Mouse (Mus musculus) hindbrain, embryonic 10.5 days (tissue): ENCODE measurements around the gene Mutyh. TPM values are rescaled to one million over a fixed set of nuclear protein-coding genes. Genes with fewer than 3 reads are reported as not detected.
"Not testable (repeated sequence)": the region's sequence is repeated elsewhere in the genome, so short reads cannot be mapped to it uniquely, and the experiment has no call there.

ENCODE experiments used
- DNase-seq: peaks from one replicate; pipeline ENCODE4 v3.0.0-alpha.2; 2017; ENCODE audit warnings: low spot score
- H3K27ac ChIP-seq: fragments of 300-500 bp; sonication (generic); 2 replicates; pipeline ENCODE4 v1.5.1; 2016; ENCODE audit warnings: mild to moderate bottlenecking, moderate library complexity
- H3K27me3 ChIP-seq: fragments of 300-500 bp; sonication (generic); 2 replicates; pipeline ENCODE4 v1.6.1; 2016; ENCODE audit warnings: mild to moderate bottlenecking; ENCODE audit not compliant: poor library complexity, insufficient read depth, severe bottlenecking
- H3K36me3 ChIP-seq: fragments of 300-500 bp; sonication (generic); 2 replicates; pipeline ENCODE4 v1.6.1; 2016; ENCODE audit warnings: mild to moderate bottlenecking, moderate library complexity
- H3K4me1 ChIP-seq: fragments of 300-500 bp; sonication (generic); replicated peaks from 2 replicates; pipeline ENCODE4 v1.6.1; 2016; ENCODE audit warnings: mild to moderate bottlenecking
- H3K4me3 ChIP-seq: fragments of 300-500 bp; sonication (generic); 2 replicates; pipeline ENCODE4 v1.5.1; 2016; ENCODE audit warnings: mild to moderate bottlenecking, moderate library complexity
- H3K9me3 ChIP-seq: fragments of 300-500 bp; sonication (generic); 2 replicates; pipeline ENCODE4 v1.6.1; 2016; ENCODE audit warnings: mild to moderate bottlenecking, moderate library complexity
- WGBS: fragments of 180-500 bp; shearing (Covaris S2); methylation state at CpG from one replicate; pipeline ENCODE4 v1.1.7; 2016; 5-methylcytosine and 5-hydroxymethylcytosine counted together
- polyA plus RNA-seq: library from polyadenylated mRNA; unstranded; fragments of >200 nt; fragmentation: Nextera tagmentation; extraction: Ambion mirVana; gene quantifications from 2 replicates; pipeline ENCODE4 v1.2.1, GENCODE M21; 2016

The Mutyh gene
- polyA plus RNA-seq, 1 experiment from 2014 or later: 23.1 TPM

GRCm38 (mm10) chr4:116829364-116830069 lies 22.0 kb downstream of the Mutyh start:
- 45% methylated on average over 6 of the region's 6 CpGs for WGBS
- Histone ChIP-seq H3K27ac (peak overlapping the region; percentile 81), H3K4me3 (no peak overlapping the region), H3K9me3 (no peaks in the 10 kb centered on the region), H3K27me3 (no peaks in the 10 kb centered on the region), H3K36me3 (no peaks in the 10 kb centered on the region), H3K4me1 (peaks cover 34% of the 10 kb centered on the region)
- DNase-seq: no peak

- WGBS: 11% methylated on average over 6 of the region's 6 CpGs
- peak; percentile 50 for DNase-seq
- Histone ChIP-seq H3K4me3 (no peak overlapping the region), H3K36me3 (no peaks in the 10 kb centered on the region), H3K9me3 (no peaks in the 10 kb centered on the region), H3K4me1 (peaks cover 30% of the 10 kb centered on the region), H3K27ac (peak overlapping the region; percentile 81), H3K27me3 (no peaks in the 10 kb centered on the region)
These were observed 22.5 kb downstream of the Mutyh start for GRCm38 (mm10) chr4:116830070-116830368.

- DNase-seq: peak; percentile 41
- Histone ChIP-seq H3K27ac (peak overlapping the region; percentile 23; the same call in 1 of the 2 replicates), H3K36me3 (no peaks in the 10 kb centered on the region), H3K4me1 (peaks cover 19% of the 10 kb centered on the region), H3K27me3 (peaks cover 21% of the 10 kb centered on the region), H3K9me3 (no peaks in the 10 kb centered on the region), H3K4me3 (no peak overlapping the region)
- WGBS: 14% methylated on average over 2 of the region's 2 CpGs
These were observed 31.5 kb downstream of the Mutyh start for GRCm38 (mm10) chr4:116838999-116839398.

- not testable (repeated sequence) for H3K9me3 ChIP-seq, H3K36me3 ChIP-seq, DNase-seq, H3K27ac ChIP-seq
- peaks cover 21% of the 10 kb centered on the region for H3K27me3 ChIP-seq
- WGBS: 35% methylated on average over 27 of the region's 29 CpGs
- H3K4me3 ChIP-seq: peak overlapping the region; percentile 25
- H3K4me1 ChIP-seq: peaks cover 19% of the 10 kb centered on the region
These were observed 32.6 kb downstream of the Mutyh start for GRCm38 (mm10) chr4:116840096-116840495.

GRCm38 (mm10) chr4:116840841-116841240 lies 33.3 kb downstream of the Mutyh start:
- no peaks in the 10 kb centered on the region for H3K9me3 ChIP-seq
- no peaks in the 10 kb centered on the region for H3K36me3 ChIP-seq
- peaks cover 19% of the 10 kb centered on the region for H3K4me1 ChIP-seq
- WGBS: 91% methylated on average over 6 of the region's 6 CpGs
- H3K27me3 ChIP-seq: peaks cover 21% of the 10 kb centered on the region
- DNase-seq: no peak
- H3K4me3 ChIP-seq: no peak overlapping the region
- H3K27ac ChIP-seq: no peak overlapping the region

GRCm38 (mm10) chr4:116844324-116844723 lies 36.8 kb downstream of the Mutyh start:
- 91% methylated on average over 3 of the region's 3 CpGs for WGBS
- H3K27ac ChIP-seq: no peak overlapping the region
- H3K27me3 ChIP-seq: peaks cover 17% of the 10 kb centered on the region
- no peaks in the 10 kb centered on the region for H3K9me3 ChIP-seq
- H3K36me3 ChIP-seq: no peaks in the 10 kb centered on the region
- H3K4me3 ChIP-seq: no peak overlapping the region
- no peak for DNase-seq
- H3K4me1 ChIP-seq: peaks cover 7% of the 10 kb centered on the region

- no peaks in the 10 kb centered on the region for H3K36me3 ChIP-seq
- H3K9me3 ChIP-seq: no peaks in the 10 kb centered on the region
- no peak overlapping the region for H3K27ac ChIP-seq
- WGBS: 83% methylated on average over 3 of the region's 3 CpGs
- H3K4me1 ChIP-seq: peaks cover 15% of the 10 kb centered on the region
- DNase-seq: no peak
- no peaks in the 10 kb centered on the region for H3K27me3 ChIP-seq
- no peak overlapping the region for H3K4me3 ChIP-seq
These were observed 42.4 kb downstream of the Mutyh start for GRCm38 (mm10) chr4:116849901-116850300.

GRCm38 (mm10) chr4:116854286-116854685 lies 46.8 kb downstream of the Mutyh start:
- Histone ChIP-seq H3K27me3 (no peaks in the 10 kb centered on the region), H3K27ac (peak overlapping the region; percentile 79), H3K9me3 (no peaks in the 10 kb centered on the region), H3K4me1 (peaks cover 19% of the 10 kb centered on the region), H3K36me3 (no peaks in the 10 kb centered on the region), H3K4me3 (0 out of 2 replicates have a peak overlapping the region, but pooled peaks have one; percentile 10)
- WGBS: 6% methylated on average over 2 of the region's 2 CpGs
- peak; percentile 28 for DNase-seq

GRCm38 (mm10) chr4:116857203-116857602 lies 49.7 kb downstream of the Mutyh start:
- H3K4me1 ChIP-seq: peaks cover 19% of the 10 kb centered on the region
- no peak overlapping the region for H3K27ac ChIP-seq
- H3K9me3 ChIP-seq: no peaks in the 10 kb centered on the region
- H3K4me3 ChIP-seq: no peak overlapping the region
- DNase-seq: no peak
- 78% methylated on average over 10 of the region's 10 CpGs for WGBS
- H3K27me3 ChIP-seq: no peaks in the 10 kb centered on the region
- H3K36me3 ChIP-seq: no peaks in the 10 kb centered on the region

GRCm38 (mm10) chr4:116859711-116860110 lies 52.2 kb downstream of the Mutyh start:
- H3K4me1 ChIP-seq: peaks cover 6% of the 10 kb centered on the region
- no peak overlapping the region for H3K27ac ChIP-seq
- 77% methylated on average over 5 of the region's 5 CpGs for WGBS
- DNase-seq: no peak
- no peak overlapping the region for H3K4me3 ChIP-seq
- H3K27me3 ChIP-seq: no peaks in the 10 kb centered on the region
- no peaks in the 10 kb centered on the region for H3K9me3 ChIP-seq
- H3K36me3 ChIP-seq: no peaks in the 10 kb centered on the region

GRCm38 (mm10) chr4:116862023-116862422 lies 54.5 kb downstream of the Mutyh start:
- Histone ChIP-seq H3K4me3 (no peak overlapping the region), H3K9me3 (no peaks in the 10 kb centered on the region), H3K4me1 (no peaks in the 10 kb centered on the region), H3K27ac (no peak overlapping the region), H3K27me3 (no peaks in the 10 kb centered on the region), H3K36me3 (no peaks in the 10 kb centered on the region)
- no peak for DNase-seq
- WGBS: 79% methylated on average over 8 of the region's 8 CpGs
